Mouse (Mus musculus): ENCODE measurements at regions not wholly inside any gene's neighbourhood (a gene's known extent, or its start where the extent isn't known, plus 50 kb on each side); places are given as distances from the start of the nearest gene placed in this dataset.
"Not testable (repeated sequence)": the region's sequence is repeated elsewhere in the genome, so short reads cannot be mapped to it uniquely, and the experiment has no call there.

DNA sequence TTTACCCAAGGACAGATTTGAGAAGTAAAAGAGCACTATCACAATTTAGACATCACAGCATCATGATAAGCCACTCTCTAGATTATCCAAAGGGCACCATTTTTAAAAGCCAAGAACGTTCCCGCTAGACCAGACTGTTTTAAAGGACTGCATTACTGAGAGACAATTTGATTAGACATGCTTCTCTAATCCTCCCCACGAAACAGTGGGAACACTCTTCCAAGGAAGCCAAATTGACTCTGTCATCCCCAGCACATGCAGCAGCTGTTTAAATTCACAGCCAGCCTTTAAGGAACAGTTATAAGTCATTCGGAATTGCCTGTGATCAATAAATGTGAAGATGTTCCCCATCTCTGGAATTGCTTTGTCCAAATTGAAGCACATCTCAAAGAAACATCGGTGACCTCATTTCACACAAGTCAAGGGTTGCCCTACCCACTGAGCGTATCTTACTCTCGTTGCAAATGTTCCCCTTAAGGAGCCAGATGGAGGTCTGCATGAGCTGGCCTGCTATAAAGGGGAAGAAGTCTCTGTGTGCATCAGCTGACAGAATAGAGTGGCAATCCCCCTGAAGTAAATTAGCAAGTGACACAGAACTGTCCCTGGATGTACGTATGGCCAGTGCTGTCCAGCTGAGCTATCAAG, 393.2 kb downstream of the Pid1 start:
- DNase-seq (ENCODE audit: low spot score), result no peak

DNA sequence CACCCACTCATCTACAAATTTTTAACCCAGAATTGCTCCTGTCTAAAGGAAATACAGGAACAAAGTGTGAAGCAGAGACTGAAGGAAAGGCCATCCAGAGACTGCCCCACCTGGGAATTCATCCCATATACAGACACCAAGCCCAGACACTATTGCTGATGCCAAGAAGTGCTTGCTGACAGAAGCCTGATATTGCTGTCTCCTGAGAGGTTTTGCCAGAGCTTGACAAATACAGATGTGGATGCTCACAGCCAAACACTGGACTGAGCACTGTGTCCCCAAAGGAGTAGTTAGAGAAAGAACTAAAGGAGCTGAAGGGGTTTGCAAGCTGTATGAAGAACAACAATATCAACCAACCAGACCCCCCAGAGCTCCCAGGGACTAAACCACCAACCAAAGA, 399.3 kb downstream of the Pid1 start:
- not testable (repeated sequence) for DNase-seq (ENCODE audit: low spot score)

DNA sequence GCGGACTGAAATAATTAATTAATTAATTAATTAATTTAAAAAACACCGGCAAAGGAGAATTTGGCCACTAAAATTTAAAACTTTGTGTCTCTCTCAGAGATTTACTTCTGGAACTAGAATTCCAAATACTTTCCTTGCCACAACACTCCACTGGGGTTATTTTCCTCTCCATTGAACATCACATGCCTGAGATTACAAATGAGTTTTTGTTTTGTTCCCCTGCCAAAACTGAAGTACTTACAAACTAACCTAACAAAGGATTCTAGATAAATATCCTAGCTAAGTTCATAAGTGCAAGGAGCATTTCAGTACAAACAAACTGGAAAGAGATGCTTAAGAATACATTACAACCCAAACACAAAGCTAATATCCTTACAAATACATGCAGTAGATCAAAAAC, 402.2 kb downstream of the Pid1 start:
- no peak for DNase-seq (ENCODE audit: low spot score)

DNA sequence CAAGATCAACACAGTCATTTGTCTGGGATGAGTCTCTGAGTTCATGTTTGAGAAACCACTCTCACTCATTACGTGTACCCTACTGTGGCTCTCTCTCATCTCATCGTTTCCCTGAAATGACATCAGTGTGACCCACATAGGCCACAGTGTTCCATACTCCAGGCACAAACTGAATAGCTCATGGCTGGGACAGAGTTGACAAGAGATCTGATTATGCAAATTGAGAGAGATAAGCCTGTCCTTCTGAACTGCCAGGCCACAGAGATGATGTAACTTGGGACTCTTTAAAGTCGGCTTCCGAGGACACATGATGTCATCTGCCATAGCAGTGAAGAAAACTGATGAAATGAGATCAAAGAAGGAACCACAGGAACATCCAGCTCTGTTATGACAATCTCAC, 404.2 kb downstream of the Pid1 start:
- no peak for DNase-seq (ENCODE audit: low spot score)

DNA sequence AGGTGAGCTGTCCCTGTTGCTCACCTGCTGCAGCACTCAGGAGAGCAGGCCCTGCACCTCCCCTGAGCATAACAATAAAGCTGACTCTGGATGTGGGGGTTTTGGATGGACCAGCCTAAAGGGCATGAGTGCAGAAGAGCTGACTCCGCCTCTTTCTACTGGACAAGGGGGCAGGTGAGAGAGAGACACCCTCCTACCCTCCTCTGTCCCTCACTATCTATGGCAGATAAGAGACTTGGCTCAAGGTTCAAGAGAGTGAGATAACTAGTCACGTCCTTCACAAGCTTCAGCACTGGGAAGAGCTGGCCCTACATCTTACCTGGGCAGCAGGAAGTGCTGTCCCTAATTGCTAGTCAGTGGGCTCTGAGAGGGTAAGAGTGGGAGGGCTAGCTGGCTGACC, 441.1 kb downstream of the Pid1 start:
- DNase-seq (ENCODE audit: low spot score), result no peak

DNA sequence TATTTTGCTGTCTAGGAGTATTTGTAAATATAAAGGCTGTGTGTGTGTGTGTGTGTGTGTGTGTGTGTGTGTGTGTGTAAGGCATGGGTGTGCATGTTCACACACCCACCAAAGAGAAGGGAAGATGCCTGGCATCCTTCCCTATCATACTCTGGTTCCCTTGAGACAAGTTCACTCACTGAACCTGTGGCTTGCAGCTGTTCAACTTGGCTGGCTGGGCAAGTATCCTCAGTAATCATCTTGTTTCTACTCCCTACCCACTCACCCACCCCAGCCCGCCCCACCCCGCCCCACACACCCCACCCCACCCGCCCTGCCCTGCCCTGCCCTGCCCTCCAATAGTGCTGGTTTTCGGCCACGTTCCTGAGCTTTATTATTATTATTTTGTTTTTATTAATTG, 448.5 kb downstream of the Pid1 start:
- no peak for DNase-seq (ENCODE audit: low spot score)

DNA sequence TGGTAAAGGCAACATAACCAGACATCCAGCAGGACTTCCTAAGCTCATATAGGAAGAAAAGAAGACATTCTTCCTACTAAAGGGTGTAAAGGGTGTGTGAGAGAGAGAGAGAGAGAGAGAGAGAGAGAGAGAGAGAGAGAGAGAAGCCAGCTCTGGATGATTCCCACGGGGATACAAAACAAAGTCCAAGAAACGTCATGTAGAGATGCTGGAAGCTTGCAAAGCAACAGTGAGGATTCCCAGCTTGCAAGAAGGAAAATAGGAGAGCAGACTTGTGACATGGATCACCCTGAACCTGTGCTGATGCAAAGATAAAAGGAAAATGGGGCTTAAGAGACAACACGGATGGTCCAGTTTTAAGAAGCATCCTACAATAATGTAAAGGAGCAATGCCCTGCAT, 456.6 kb downstream of the Pid1 start:
- no peak for DNase-seq (ENCODE audit: low spot score)

DNA sequence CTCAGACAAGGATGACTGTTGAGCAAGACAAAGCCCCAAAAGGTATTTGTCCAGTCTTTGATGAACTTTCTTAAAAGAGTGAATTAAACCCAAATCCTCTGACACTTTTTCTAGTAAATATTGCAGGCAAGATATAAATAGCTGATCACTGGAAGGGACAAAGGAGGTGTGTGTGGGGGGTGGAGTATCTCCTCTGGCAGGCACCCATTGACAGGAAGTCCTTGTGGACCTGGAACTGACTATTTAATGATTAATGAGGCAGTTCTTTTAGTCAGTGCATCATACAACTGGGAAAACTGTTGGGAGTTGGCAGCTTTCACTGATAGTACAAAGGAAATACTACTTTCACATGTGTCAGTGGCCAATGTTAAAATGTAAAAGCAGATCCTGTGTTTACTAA, 457.1 kb downstream of the Pid1 start:
- DNase-seq (ENCODE audit: low spot score), result no peak

DNA sequence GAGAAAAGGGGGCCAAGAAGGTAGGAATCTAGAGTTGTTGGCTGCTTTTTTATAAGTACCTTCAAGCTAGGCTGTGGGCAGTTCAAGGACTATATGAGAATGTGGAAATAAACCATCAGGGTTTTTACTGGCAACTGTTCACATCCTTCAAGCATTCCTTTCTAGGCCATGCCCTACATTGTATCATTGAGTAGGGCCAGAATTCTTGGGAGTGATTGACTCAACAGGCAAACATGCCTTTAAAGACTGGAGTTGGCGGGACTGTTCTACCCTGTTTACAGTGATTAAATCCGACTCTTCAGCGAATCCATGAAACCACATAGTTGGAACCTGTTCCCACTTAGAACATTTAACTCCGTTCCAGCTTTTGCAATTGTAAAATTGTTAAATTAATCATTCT, 463.8 kb downstream of the Pid1 start:
- no peak for DNase-seq (ENCODE audit: low spot score)

DNA sequence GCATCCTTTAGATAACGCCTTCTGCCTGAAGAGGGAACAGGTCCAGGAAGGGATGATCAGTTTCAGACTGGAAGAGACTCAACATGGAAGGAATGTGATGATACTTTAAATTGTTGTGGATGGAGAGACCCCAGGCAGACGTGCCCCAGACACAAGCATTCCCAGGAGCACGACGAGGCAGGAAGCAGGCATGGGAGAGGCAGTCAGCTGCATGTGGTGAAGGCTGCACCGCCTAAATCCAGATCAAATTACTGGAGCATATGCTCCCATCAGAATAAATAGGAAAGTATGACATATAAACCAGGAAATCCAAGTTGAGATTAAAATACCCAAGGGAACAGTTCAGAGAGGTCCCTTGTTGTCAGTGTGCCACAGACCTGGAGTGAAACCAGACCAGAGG, 467.3 kb downstream of the Pid1 start:
- no peak for DNase-seq (ENCODE audit: low spot score)

DNA sequence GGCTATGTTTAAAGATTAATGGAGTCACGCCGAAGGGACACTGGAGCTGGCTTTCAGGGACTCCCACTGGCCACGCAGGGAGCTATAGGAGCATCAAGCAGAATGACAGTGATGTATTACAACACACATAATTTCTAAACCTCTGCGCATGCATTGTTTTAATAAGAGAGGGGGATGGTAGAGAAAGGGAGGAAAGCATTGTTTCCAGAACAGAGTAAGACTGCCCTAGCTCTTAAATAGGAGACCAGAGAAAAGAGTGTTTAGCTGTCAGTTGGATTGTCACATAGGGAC, 471.1 kb upstream of the Sphkap start:
- no peak for DNase-seq (ENCODE audit: low spot score)

DNA sequence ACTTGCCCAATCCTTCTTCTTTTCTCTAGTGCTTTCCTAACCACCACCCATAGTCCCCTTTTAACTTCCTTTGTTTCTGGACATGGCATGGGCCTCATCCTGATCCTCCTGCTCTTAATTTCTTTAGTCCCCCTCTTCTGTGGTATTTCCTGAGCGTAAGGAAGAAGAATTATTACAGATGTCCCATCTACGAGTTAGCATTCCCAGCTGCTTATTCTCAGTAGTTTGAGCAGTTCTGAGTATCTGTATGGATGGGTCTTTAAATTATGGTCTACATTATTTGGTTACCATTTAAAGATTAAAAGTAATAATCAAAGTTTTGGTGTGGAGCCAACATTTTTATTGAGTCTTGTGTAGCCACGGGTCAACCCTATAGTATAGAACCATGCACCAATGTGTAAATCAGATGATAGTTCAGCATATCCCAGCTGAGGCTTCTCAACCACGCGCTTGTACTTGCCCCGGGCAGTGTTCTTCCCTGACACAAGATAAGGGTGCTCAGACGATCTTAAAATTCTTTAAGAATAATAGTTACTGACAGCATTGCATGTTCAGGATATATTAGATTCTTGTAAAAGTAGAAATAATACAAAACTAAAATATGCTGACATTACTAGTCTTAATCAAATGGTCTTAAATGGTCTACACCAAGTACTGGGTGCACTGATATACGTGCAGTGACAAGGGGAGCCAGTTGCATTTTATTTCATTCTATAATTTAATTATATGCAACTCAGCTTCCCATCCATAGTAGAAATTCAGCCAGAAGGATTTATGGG, 470.5 kb upstream of the Sphkap start:
- DNase-seq (ENCODE audit: low spot score), result no peak

DNA sequence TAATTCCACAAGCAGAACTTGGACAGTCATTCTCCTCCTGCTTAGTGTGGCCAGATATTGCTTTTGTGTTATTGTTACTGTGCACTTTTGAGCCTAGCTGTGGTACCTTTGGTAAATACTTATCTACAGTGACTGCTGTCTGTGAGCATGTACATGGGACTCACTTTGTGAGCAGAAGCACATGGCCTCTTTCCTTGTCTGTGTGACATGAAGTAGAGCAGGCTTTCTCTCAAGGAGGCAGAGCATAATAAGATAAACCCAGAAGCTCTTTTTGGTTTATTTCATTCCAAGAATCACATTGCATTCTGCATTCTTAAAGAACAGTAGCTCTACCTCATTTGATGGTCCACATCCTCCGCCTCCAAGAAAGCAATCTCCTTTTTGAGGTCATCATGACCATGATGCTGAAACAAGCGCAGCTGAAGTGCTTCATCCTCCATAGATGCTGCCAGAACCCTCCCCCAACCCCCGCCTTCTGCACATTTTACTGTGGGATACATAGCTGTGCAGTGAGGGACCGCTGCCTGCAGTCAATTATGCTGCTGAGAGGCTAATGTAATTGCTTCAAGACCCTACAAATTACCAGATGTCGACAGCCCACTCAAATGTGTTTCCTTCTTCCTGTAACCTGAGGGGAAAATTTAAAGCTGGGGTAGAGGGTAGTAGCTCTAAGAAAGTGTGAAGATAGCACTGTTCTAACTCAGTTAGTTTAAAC, 463.0 kb upstream of the Sphkap start:
- DNase-seq (ENCODE audit: low spot score), result no peak

DNA sequence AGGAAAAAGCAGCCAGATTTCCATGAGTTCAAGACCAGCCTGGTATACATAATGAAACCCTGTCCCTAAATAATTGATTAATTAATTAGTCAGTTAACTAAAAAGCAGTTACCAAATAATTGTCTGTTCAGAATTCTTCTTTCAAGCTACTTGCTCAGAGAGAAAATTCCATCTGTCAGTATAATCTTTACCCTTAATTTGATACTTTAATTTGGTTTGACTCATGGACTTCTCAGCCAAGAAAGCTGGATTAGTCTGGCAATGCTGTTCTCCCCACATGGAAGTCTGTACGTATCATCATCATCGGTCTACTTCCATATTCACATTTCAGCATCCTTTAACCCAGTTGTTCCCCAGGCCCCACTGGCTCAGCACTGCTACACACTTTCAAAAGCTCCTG, 461.0 kb upstream of the Sphkap start:
- no peak for DNase-seq (ENCODE audit: low spot score)

DNA sequence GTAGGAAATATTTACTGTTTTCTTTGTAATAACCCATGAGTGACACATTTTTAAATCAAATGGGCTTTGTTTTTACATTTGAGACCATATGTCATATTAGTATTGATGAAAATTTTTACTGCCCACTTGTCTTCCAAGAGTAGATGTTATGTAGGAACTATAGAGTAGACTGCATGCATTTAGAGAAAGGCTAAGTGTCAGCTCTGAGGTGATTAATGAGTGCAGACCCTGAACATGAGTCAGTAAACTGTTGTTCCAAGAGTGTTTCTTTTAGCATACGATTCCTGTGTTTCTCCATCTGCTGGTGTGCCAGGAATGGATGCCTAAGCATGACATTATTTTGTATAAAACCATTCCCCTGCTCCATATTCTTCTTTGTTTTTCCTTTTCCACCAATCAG, 454.5 kb upstream of the Sphkap start:
- DNase-seq (ENCODE audit: low spot score), result no peak

DNA sequence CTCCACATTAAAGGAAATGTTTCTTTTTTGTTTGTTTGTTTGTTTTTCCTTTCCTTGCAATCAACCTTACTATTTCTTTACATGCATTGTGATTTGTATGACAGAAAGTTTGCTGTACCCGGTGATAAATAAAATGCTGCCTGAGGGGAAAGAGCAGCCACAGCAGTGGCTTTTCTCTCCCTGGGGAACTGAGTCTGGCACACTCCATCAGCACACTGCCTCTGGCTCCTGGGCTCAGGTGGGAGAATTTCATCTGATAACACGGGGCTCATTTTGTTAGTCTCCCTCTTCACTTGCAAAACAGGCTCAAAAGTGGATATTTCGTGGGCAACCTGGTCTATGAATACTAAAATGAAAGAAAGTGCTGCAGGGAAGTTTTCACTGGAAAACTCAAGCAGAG, 454.1 kb upstream of the Sphkap start:
- DNase-seq (ENCODE audit: low spot score), result no peak

DNA sequence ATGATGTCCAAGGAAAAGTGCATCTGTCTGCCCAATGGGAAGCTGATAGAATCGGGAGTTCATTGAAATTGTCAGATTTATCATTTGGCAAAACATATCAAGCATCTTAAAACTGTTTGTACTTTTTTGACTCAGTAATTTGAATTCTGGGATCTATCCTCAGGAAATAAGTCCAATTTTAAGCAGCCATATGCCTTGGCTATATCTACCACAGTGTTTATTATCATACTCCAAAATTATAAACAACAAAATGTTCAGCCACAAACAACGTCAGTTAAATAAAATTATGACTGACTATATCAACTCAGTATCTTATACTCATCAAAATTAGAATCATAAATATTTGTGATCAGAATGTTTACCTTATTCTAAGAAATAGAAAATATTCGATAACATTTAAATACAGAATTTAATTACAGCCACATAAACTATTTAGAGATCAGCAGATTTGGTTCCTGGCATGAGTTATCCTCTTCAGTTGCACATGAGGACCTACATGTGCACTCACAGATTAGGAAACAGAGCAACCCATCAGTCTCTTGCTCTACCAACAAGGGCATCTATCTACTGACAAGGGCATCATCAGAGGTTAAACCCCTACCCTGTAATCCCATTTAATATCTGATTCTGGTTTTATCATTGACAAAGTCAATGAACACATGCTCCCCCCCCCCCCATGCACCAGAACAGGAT, 451.9 kb upstream of the Sphkap start:
- DNase-seq (ENCODE audit: low spot score), result no peak

DNA sequence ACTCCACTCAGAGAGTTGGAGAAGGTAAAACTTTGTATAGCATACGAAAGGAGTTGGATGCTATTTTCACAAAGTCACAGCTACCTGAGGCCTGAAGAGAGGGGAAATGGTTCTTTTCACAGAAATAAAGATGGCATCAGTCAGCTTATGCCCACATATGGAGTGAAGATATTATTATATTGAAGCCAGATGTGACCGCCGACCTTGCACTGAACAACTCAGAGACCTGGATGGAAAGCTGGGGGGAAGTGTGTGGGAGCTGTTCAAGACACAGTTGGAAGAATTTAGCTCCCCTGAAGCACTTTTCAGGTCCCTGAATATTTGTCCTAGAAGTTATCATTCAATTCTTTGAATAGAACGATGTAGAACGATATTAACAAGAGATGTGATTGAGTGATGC, 446.0 kb upstream of the Sphkap start:
- DNase-seq (ENCODE audit: low spot score), result no peak

DNA sequence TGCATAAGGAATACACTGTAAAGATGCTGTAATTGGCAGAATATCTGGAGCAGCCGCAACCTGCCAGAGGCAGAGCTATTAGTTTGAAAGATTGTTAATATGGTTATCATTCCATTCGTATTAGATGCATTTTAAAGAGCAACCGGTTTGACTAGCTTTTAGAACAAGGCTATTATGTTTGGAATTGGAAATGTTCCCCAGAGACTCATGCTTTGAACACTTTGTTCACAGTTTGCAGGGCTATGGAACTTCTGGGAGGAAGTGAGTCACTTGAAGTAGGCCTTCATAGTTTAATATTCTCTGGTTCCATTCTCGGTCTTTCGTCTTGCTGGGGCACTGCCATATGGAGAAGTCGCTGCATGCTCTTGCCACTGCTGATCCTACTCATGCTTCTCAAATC, 443.1 kb upstream of the Sphkap start:
- no peak for DNase-seq (ENCODE audit: low spot score)

DNA sequence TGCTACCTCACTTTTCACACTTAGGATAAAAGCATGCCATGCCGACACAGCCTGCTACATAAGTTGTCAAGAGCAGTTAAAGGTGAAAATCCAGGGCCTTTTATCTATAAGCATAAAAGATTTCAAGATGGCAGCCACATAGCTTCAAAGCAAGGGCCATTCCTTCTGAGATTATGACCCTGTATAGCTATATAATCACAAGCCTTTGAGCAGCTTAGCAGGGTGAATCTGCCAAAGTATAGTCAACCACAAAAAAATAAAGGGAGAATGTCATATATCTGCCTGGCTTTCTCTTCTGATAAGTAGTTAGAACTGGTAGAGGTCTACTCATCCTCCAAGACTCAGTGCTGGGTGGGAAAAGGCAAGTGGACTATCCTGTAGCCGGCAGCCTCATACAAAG, 440.4 kb upstream of the Sphkap start:
- no peak for DNase-seq (ENCODE audit: low spot score)

DNA sequence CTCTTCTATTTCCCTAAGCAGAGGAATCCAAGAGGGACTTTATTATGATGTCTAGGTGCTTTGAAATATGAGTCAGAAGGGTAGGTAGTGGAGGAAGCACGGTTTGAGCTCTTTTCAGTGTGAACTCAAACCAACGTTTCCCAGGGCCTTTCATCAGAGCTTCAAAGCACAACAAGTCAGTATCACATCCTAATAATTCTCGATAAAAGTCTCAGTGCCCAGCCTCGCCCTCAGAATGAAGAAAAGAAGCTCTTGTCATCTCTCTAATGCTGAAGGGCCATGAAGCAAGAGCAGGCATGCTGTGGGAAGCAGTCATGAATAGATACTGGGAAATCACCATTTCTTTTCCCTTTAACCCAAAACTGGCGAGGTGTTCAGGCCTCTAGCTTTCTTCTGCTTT, 440.0 kb upstream of the Sphkap start:
- DNase-seq (ENCODE audit: low spot score), result no peak

DNA sequence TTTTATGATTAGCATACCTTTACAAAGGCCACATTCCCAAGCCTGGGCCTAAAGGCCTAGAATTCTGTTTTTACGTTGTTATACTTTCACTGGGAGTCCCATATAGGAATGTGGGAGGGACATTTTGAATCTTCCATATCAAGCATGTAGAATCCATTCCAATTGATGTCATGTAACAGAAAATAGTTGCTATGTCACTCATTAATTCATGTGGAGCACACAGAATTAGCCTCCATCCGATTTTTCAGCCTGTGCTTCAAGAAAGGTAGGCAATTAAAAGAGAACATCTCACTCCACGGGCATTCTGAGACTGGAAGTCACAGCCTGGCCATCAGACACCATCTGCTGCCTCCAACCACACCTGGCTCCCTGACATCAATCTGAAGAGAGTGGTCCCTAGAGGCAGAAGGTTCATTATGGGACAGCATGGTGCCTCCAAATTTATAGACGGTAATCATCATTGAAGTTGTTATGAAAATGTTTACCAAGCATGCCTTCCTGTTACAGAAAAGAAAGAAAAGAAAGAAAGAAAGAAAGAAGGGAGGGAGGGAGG, 436.9 kb upstream of the Sphkap start:
- DNase-seq (ENCODE audit: low spot score), result no peak

DNA sequence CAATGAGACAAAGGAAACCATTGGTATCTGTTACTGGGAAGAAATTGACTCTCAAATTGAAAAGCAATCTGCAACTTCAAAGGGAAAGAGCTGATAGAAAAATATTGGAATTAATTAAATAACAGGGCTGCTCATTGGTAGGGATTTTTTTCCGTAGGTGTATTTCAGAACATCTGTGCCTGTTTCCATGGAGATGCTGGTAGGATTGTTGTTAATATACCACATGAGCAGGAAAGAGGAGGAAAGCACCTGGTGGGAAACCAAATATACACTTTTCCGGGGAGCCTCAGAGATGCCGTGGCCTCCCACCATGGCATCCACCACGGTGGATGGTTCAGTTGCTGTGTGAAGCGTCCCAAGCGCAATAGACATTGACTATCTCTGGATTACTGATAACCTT, 428.0 kb upstream of the Sphkap start:
- DNase-seq (ENCODE audit: low spot score), result no peak
